Mouse (Mus musculus) MEL (cell line): ENCODE results near the gene Gm11554.

Experiments
- CTCF ChIP-seq, 3 experiments: IDR thresholded peaks in 2 of 3; conservative IDR thresholded peaks in 1 of 3; 2 replicates each; pipeline ENCODE4 v1.5.1; 2011 to 2012; ENCODE audit warnings: low read length in 3 of 3, low read depth in 2 of 3, mild to moderate bottlenecking in 2 of 3, improper control_type of control experiment in 1 of 3, inconsistent platforms in 1 of 3, mixed read lengths in 1 of 3, moderate library complexity in 1 of 3; ENCODE audit not compliant: control insufficient read depth in 1 of 3, insufficient read depth in 1 of 3, poor library complexity in 1 of 3, severe bottlenecking in 1 of 3
- E2F4 ChIP-seq: IDR thresholded peaks from 2 replicates; pipeline ENCODE4 v1.6.1; 2011; ENCODE audit warnings: low read depth, low read length, improper control_type of control experiment, borderline replicate concordance
- MAX ChIP-seq: IDR thresholded peaks from 2 replicates; pipeline ENCODE4 v1.6.1; 2011; ENCODE audit warnings: low read length, improper control_type of control experiment
- MEF2A ChIP-seq: IDR thresholded peaks from 2 replicates; pipeline ENCODE4 v1.6.1; 2014; ENCODE audit warnings: low read depth, mild to moderate bottlenecking, inconsistent platforms, low read length, improper control_type of control experiment; ENCODE audit not compliant: poor library complexity, insufficient replicate concordance, severe bottlenecking; ENCODE audit errors: extremely low read depth
- TCF12 ChIP-seq: IDR thresholded peaks from 2 replicates; pipeline ENCODE4 v1.6.1; 2014; ENCODE audit warnings: low read depth, mild to moderate bottlenecking, inconsistent platforms, low read length, improper control_type of control experiment, moderate library complexity

- no peak for TF ChIP-seq E2F4
- no peak for TF ChIP-seq MAX
- TF ChIP-seq MEF2A: no peak
- TF ChIP-seq CTCF (IDR thresholded peaks at IDR 0.05 in 2 of 3, conservative IDR thresholded peaks at IDR 0.05 in 1 of 3; ENCODE audit: control insufficient read depth in 1 of 3, insufficient read depth in 1 of 3, low read depth in 2 of 3, low read length in 3 of 3, poor library complexity in 1 of 3, severe bottlenecking in 1 of 3): no peak
- no peak for TF ChIP-seq TCF12
Observed at GRCm38 (mm10) chr11:99780604-99781003, 23.6 kb downstream of the Gm11554 start, which contains the start of gene Krtap4-8.
